Mouse (Mus musculus): Measurements from ENCODE around the gene Rapgef2.

- no peak for TF ChIP-seq GATA1 (IDR thresholded peaks at IDR 0.05; ENCODE audit: borderline replicate concordance, low read length)
- TF ChIP-seq FLI1 (IDR thresholded peaks at IDR 0.05; ENCODE audit: low read length), result no peak
Measured at GRCm38 (mm10) chr3:79017440-79017839, 268.9 kb downstream of the Rapgef2 start.

Measured in megakaryocyte, embryonic 14.5 days (primary cell).